Mouse (Mus musculus): ENCODE measurements at regions not wholly inside any gene's neighbourhood (a gene's known extent, or its start where the extent isn't known, plus 50 kb on each side); places are given as distances from the start of the nearest gene placed in this dataset.

DNA sequence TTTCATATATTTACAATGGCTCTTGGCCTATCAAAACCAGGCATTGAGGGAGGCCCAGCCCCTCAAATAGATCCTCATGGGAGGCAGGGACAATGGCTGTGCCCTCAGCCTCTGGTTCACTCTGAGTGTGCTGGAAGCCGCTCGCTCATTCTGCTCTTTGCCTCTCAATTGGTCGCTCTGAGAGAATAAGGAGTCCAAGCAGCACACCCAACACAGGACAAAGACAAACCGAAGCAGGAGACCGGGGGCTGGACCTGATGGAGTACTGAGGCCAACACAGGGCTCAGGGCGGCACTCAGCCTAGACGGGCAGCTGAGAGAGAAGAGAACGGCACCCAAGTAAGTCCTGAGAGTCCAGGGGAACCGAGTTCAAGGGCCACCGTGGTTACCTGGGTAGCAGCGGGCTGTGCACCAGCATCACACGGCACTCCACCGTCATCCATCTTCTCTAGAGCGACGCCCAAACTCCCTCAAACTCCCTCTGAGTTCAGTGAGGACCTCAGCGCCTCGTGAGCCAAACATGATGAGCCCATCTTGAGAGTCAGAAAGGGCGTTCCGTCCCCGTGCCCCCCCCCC, 145.8 kb downstream of the Setd4 start:
- DNase-seq: no peak

DNA sequence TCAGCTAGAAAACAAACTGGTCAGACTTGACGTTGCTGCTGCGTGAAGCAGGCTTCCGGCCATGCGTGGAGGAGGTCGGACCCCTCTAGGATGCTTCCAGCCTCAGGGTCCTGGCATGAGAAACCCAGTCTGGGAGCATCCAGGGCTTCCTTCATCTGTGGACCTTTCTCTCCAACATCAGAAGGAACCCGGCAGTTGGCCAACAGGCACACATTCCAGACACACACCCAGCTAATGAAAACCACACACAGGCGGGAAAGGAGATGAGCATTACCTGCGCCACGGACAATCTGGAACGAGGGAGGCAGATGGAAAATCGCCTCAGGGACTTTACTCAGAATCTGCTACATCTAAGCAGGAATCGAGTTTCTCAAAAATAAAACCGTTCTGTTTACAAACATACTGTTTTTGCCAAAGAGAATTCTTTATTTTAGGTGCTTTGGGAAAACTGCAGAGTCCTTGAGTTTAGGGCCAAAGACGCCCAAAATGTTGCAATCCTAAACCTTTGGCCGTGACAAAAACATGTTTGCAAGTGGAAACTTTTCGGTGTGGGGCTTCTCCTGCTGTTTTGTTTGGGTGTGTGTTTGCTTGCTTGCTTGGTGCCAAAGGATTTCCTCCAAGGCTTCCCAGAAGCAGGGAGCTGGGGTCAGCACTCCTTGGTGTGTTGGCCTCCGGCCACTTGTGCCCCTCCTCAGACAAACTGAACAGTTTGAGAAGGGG, 147.0 kb downstream of the Setd4 start:
- DNase-seq: no peak

DNA sequence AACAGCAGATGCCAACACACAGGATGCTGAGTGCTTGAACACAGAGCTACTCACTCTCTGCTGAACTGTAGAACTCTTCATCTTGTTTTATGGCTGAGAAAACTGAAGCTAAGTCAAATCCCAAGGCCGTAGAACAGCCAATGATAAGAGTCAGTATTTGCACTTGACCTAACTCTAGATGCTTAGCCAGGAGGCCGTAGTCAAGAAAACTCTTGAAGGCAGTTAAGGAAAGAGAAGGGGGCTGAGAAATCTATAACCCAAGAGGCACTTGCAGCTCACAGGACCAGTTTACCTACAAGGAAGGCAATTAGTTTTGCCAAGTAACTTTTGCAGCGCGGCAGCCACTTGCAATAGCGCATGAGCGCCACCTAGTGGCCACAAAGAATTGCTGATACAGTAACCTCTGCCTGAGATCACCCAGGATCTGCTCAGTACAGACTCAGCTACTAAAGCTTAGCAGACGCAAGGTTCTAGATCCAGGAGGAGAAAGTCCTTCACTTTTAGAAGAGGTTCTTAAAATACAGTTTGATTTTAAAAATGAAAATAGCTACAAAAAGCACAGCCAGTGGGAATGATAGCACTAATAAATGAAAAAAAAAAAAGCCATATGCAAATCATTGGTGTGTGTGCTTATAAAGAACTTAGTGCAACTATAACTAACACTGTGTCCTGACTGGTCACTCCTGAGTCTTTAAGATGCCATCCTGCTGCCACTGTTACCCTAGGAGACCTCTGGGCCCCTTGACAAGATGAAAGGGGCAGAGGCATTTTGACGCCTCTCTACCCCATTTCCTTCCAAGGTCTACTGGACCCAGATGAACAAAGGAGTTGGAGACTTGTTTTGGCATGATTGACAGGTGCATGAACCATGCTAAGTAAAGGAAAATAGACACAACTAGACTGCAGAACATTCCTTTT, 149.5 kb downstream of the Setd4 start:
- peak; percentile 85 for DNase-seq

DNA sequence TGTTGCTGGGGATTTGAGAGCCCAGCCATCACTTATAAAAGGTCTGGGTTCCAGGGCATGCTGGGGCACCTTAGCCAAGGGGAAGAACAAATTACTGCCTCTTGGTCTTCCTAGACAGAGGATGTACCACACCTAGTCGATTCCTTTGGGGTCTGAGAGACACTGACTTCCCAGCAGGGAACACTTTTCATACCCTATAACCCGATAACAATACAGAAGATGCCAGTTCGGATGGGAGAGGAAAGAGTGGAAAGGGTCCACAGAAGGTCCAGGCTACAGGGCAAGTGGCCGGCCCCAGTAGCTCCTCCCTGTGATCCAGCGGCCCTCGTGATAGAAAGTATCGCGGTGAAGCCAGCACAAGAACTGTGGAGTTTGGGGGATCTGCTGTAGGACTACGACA, 150.8 kb downstream of the Setd4 start:
- DNase-seq: no peak

DNA sequence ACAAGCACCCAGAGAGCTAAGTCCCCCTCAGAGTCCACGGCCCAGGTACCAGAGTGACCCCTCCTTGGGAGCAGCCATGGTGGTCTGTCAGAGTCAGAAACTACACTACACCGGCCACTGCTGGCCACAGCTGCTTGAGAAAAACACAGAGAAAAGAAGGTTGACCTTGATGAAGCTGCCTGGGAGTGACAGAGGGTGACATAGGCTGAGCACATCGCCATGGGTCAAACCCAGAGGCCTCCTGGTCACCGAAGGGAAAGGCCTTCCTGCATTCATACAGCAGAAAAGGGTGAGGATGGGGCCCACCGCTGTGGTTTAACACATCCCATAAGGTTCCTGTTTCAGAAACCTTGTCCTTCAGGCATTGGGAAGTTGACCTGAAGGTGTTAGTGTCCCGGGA, 153.0 kb downstream of the Setd4 start:
- DNase-seq: no peak

DNA sequence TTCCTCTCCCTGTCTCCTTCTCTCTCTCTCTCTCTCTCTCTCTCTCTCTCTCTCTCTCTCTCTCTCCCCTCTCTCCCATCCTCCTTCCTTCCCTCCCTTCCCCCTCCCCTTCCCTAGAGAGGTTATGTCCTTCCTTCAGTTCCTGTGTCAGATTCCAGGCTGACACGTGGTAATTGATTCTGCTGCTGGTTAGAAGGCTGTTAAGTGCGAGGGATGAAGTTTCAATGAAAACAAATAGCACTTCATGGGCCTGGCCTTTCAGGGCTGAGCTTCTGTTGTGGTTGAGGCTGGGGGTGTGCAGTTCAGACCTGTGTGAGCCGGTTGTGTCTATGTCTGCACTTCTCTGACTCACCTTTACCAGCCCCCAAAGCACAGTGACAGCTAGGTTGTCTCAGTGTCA, 153.9 kb downstream of the Setd4 start:
- no peak for DNase-seq

DNA sequence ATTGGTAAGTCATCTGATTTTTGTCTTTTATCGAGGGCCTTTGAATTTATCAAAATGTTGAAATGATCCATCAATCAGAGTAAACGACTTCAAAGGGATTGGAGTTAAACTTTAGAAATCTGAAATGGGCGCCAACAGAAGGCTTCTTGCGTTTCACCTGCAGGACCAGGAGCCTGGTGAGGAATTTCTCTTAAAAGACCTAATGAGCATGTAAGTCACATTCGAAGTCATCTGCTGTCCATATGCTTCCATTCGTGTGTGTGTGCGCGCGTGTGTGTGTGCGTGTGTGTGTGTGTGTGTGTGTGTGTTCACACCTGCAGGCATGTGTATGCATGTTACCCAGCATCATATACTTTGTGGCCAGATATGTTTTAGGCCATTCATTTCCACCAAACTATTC, 155.7 kb downstream of the Setd4 start:
- DNase-seq: no peak

DNA sequence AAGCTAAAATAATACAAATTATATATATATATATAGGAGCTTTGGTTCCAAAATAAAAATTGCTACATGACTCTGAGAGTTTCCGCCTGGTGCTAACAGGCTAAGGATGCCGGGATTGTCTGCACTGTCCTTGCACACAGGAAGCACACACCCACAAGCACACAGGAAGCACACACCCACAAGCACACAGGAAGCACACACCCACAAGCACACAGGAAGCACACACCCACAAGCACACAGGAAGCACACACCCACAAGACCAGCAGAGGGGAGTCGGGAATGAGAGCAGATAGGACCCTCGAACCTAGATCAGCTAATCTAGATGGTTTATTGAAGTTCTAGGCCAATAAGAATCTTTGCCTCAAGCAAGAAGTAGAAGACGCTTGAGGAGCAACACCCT, 156.9 kb downstream of the Setd4 start:
- no peak for DNase-seq

DNA sequence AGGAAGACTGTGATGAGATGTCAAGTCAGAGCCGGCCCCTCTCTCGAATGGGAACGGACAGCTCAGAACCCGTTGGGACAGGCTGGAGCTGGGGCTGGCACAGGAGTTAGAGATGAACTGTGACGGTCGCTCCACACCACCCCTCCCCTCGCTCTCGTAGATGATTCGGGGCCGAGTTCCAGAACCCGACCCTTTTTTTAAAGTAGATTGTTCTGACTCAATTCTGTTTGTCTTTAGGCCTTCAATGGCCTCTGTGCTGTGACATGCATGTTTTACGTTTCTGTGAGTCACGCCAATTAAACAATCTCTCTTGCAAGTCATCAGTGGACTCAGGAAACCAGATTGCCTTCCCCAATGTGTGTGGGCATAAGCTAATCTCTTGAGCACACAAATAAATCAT, 157.7 kb downstream of the Setd4 start:
- no peak for DNase-seq

DNA sequence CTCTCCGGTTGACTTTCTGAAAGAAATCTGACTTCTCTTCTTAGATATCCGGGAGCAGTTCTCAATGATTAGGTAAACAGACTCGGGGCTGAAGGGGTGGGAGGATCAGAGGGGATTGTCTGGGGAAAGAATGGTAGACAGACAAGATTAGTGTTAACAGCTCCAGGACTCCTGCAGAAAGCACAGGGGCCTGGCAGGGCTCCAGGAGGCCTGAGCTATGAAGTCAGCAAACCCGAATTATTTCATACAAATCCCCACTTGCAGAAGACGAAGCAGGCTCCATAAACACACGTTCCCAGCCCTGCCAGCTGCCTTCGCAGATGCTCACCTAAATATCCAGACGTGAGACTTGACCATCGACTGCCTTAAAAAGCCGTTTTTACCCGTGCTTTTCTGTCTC, 161.0 kb downstream of the Setd4 start:
- peak; percentile 33 for DNase-seq

DNA sequence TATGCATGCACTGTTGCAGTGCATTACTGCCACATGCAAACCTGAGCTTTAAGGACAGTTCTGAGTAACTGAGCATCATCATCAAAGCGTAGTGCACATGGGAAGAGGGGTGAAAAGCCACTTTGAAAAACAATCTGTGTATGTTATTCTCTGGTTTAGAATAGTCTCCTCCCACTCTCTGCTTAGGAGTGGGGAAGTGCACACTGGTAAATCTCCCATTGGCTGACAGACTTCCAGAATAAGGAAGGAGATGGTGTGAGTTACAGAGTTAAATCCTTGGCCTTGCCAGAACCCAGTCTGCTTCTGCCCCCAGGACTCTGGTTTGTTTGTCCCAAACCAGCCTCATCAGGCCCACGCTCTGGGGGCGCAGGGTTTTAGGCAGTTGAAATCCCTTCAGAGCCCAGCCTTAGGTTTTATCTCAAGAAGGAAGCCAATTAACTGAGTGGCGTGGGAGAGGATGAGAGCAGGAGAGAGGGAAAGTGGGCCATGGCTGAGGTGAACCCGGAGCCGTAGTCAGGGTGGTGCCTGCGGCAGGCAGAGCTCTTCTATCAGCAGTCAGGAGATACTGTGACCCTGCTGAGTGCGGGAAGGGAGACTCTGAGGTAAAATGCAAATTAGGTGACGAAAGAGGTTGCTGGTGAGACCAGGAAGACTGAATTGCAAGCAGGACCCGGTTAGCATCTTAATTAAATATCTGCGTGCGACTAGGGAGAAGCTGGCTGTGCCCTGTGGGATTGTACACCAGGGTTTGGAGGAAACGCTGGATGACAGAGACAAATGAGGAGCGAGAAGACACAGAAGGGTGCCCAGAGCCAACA, 166.0 kb downstream of the Setd4 start:
- peak; percentile 28 for DNase-seq

DNA sequence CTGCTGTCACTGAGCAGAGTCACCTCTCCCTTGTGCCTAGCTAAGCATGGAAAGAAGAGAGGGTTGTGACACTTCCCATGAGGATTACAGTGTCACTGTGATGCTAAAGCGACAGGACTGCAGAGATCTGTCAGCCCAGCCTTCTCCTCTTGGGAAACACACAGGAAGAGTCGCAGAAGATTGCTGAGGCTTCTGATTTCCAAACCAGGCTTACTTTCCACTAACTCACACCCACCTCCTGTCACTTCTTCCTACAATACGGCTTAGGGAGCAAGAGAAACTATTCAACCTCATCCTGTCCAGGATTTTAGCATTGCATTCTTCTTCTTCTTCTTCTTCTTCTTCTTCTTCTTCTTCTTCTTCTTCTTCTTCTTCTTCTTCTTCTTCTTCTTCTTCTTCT, 167.1 kb downstream of the Setd4 start:
- no peak for DNase-seq

DNA sequence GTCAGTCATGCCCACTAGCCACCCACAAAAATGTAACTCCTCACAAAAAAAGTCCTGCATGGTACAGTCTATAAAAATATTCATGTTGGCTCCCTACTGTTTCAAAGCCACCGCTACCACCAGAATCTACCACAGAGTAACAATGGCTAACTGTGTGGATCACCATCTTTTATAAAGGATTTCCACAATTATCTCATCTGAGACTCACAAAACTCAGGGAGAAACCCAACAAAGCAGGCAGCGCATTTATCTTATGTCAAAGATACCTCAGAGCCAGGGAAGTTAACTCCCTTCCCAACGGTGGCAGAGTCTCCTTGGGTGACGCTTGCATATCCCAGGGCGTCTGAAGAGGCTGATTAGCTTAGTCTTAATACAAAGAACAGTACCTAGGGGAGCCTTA, 172.5 kb downstream of the Setd4 start:
- DNase-seq: no peak

DNA sequence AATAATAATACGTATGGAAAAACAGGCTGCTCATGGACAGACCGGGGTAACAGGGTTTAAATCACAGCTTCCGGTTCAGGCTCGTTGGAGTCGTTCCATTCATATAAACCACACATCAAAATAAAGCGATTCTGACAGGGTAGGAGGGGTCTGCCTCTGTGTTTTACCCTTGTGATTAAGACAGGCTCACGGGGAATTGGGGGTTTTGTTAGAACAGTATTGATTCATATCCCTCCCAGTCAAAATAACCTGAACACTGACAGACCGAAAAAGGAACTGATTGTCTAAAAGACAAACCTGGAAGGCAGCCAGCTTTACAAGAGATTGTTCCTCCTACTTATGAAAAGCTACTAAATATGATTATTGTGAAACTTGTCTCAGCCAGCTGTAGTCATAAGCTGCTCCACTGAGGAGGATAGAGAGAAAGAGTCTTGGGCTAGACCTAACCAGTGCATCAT, 174.5 kb downstream of the Setd4 start:
- DNase-seq: peak; percentile 21

DNA sequence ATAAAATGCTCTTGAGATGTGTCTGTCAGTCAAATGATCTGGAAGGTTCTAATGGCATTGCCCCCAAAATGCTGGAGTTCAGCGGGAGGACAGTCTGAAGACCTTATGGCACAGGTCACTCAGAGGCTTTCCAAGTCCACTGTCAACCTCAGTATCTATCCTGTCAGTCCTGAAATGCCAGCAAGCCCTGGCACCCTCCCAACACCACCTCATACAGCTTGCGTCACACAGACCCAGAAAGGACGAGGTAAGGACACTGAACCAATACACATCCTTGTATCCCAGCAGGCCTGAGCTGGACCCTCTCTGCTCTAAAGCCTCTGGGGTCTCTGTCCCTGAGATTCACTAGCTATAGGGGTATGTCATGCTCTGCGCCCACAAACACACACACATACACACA, 176.6 kb downstream of the Setd4 start:
- no peak for DNase-seq

DNA sequence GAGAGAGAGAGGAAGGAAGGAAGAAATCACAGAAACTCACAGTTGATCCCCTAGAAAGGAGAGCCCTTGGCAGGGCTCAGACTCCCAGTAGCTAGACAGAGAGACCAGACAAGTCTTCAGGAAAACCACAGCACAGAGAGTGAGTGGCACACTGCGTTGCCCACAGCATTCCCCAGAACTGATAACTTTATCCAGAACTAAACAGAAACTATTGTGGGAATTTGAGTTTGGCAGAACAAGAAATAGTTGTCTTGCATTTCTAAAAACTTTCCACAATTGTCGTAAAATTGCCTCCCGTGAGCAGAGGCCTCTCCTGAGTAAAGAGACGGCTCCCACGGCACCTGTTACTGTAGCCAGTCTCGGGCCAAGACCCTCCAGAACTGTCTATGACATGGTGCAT, 178.1 kb downstream of the Setd4 start:
- no peak for DNase-seq

DNA sequence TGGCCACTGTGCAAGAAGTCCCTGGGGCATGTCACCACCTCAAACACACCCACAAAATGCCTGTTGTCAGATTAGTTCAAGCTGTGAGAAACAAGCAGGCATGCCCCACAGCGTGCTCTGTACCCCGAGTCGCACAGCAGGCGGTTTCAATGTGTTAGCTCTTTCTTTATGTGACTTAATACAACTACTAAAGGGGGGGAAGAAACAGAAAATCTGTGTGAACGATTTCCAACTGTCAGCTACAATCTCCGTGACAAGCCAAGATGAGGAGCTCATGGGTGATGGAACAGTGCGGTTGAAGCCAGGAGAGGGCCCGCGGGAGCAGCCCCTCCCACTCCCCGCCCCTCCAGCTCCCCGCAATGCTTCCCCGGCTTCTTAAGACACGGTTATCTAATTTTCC, 180.7 kb downstream of the Setd4 start:
- no peak for DNase-seq

DNA sequence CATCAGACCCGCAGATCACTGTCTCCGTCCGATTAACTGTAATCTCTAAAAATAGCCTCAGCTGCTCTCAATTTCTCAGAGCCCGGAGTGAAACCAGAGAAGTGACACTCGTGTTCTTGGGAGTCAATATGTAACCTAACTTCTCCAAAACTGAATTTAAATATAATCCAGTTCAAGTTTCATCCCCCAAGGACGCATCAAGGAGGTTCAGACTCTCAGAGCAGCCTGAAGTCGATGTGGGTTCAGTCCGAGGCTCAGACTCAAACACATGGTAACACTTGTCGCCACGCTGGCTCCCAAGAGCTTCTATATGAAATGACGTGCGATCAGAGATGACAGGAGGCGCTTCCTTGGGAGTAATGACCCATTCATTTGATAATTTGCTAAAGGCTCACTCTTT, 181.6 kb downstream of the Setd4 start:
- no peak for DNase-seq

DNA sequence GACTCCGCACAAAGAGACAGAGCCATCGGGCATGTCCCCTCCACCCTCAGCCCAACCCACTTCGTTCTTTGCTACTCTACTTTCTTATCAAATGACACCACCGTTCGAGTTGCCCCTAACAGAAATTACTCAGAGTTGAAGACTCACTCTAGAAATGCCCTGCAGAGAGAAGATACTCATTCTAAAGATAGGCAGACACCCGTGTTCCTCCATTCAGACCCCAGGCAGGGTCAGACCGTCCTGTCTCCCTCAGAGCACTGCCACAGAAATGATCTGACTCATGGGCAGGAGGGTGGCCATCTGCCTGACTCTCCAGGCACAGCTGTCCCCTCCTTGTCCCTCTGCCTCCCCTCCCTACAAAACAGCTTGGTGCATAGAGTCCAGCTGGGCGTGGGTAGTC, 185.6 kb downstream of the Setd4 start:
- DNase-seq: no peak

DNA sequence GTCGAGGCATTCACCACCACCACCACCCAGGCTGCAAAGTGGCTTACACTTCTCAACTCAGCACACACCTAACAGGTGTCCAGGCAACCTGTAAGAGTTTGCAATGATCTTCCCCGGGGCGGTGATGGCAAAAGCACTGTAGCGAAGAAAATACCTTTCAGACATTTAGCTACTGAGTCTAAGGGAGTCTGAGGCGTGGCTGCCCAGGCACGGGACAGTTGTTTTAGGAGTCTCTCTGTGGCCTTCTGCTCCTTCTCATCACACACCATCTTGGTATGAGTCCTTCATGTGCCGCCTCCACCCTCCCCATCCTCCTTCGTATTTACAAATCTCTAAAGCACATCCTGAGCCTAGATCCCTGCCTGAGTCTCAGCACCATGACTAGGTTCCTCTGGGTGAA, 186.0 kb downstream of the Setd4 start:
- DNase-seq: no peak

DNA sequence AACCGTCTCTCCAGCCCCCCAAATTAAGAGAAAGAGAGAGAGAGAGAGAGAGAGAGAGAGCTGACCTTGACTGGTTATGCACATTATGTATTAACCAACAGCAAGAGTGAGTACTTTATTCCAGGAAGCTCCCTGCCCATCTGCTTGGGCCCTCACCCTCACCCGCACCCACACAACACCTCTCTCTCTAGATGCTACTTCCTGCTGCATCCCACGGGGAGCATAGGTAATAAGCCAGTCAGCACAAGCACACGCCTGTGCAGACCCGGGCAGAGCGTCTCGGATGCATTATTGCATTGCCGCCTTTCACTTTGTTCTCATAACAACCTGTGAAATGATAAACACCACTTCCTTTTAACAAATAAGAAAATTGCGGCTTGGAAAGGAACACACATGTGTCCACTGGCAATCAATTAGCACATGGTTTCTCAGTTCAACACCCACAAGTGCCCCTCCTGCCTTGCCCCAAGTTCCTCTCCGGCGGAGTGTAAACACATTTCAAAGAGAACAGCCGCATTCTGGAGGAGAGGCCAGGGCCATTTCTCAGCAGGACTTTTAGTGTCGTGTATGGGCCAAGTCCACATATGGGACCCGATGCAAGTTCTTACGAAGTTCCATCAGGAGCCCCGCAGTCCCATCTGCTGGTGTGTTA, 211.7 kb downstream of the Setd4 start:
- DNase-seq: peak; percentile 48

DNA sequence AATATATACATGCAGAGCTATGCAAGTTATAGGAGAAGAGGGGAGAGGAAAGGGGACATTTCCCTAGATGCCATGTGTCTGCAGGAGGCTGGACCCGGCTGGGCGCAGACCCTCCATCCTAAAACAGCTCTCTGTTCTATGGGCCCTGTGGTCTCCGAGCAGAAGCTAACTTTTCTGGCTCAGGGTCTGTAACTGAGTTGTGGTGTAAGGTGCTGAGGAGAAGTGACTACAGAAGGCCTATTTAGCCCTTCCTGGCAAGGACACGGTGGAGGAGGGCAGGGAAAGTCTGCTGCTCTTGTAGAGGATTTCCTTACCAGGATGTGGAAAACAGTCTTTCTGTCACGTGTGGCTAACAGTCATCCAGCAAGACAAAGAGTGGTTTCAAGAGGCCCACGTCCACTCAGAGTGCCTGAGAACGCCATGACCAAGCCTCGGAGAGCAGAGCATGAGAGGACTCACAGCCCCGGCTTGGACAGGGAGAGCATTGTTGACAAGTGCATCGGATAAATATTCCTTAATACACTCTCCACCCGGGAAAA, 216.2 kb downstream of the Setd4 start:
- DNase-seq: no peak
